Mouse (Mus musculus) G1E (cell line): ENCODE results near the gene Wnk2.
A peak's percentile ranks its signal among the peaks of the same experiment; 100 is the strongest.

Experiments
- CTCF ChIP-seq: IDR thresholded peaks from 2 replicates; pipeline ENCODE4 v1.5.1; 2012; ENCODE audit warnings: low read depth, low read length, inconsistent platforms, mixed read lengths
- GATA1 ChIP-seq: IDR thresholded peaks from 2 replicates; pipeline ENCODE4 v1.6.1; 2012; ENCODE audit warnings: borderline replicate concordance, low read length, inconsistent platforms, mixed read lengths
- POLR2AphosphoS5 ChIP-seq: IDR thresholded peaks from 2 replicates; pipeline ENCODE4 v1.6.1; 2012; ENCODE audit warnings: low read depth, low read length, inconsistent platforms; ENCODE audit not compliant: insufficient replicate concordance
- TAL1 ChIP-seq: conservative IDR thresholded peaks from 2 replicates; pipeline ENCODE4 v1.6.1; 2012; ENCODE audit warnings: low read depth, low read length, inconsistent platforms, mixed read lengths

DNA sequence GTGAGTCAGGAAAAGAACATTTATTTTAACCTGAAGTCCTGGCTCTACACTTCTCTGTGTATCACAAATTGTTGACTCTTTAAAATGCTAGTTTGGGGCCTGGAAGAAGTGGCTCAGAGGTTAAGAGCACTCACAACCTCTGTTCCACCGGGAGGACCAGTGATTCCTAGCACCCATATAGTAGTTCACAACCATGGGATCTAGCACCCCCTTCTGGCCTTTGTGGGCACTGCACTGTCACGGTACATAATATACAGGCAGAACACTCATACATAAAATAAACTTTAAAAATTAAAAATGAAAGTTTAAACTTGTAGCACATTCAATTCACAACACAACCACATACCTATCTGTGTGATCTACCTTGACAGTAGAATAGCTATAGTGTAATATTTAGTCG is 126.1 kb downstream of the Wnk2 start:
- TF ChIP-seq CTCF (peak; percentile 66), TAL1 (no peak), GATA1 (no peak), POLR2AphosphoS5 (no peak)
